Mouse (Mus musculus) heart, adult 11 months (tissue): ENCODE measurements around the gene 4933430I17Rik.
A peak's percentile ranks its signal among the peaks of the same experiment; 100 is the strongest.
"Not testable (repeated sequence)": the region's sequence is repeated elsewhere in the genome, so short reads cannot be mapped to it uniquely, and the experiment has no call there.

Source experiments
- DNase-seq: peaks from one replicate; pipeline ENCODE4 v3.0.0; 2022

4933430I17Rik gene

GRCm38 (mm10) chr4:62524651-62525488 lies at the start of gene 4933430I17Rik, which contains the start of gene Pole3:
Gene 4933430I17Rik, plus strand, starts transcription at chr4:62525369.
Gene Pole3, minus strand, starts transcription at chr4:62525068.
- DNase-seq, result peak; percentile 99

- DNase-seq, result no peak
Observed at GRCm38 (mm10) chr4:62475793-62476192, 49.4 kb upstream of the 4933430I17Rik start.

GRCm38 (mm10) chr4:62477542-62478244 lies 47.5 kb upstream of the 4933430I17Rik start:
- no peak for DNase-seq

- DNase-seq, result not testable (repeated sequence)
Observed at GRCm38 (mm10) chr4:62479593-62479936, 45.6 kb upstream of the 4933430I17Rik start.

- peak; percentile 92 for DNase-seq
Observed at GRCm38 (mm10) chr4:62479937-62480708, 45.0 kb upstream of the 4933430I17Rik start, which contains the start of gene Bspry. Gene Bspry, plus strand, starts transcription at chr4:62480053.

- DNase-seq, result peak; percentile 90
Observed at GRCm38 (mm10) chr4:62480709-62481605, 44.2 kb upstream of the 4933430I17Rik start.

- DNase-seq, result no peak
Observed at GRCm38 (mm10) chr4:62484928-62485327, 40.2 kb upstream of the 4933430I17Rik start.

GRCm38 (mm10) chr4:62485450-62486161 lies 39.6 kb upstream of the 4933430I17Rik start:
- peak; percentile 64 for DNase-seq

GRCm38 (mm10) chr4:62486162-62486696 lies 38.9 kb upstream of the 4933430I17Rik start:
- DNase-seq, result peak; percentile 82

- DNase-seq, result peak; percentile 72
Observed at GRCm38 (mm10) chr4:62487172-62487571, 38.0 kb upstream of the 4933430I17Rik start.

GRCm38 (mm10) chr4:62487914-62488313 lies 37.3 kb upstream of the 4933430I17Rik start:
- DNase-seq, result peak; percentile 76

- DNase-seq, result peak; percentile 87
Observed at GRCm38 (mm10) chr4:62492682-62493081, 32.5 kb upstream of the 4933430I17Rik start.

- DNase-seq, result peak; percentile 77
Observed at GRCm38 (mm10) chr4:62494230-62494629, 30.9 kb upstream of the 4933430I17Rik start.

- DNase-seq, result peak; percentile 93
Observed at GRCm38 (mm10) chr4:62495946-62496345, 29.2 kb upstream of the 4933430I17Rik start.

GRCm38 (mm10) chr4:62496815-62497214 lies 28.4 kb upstream of the 4933430I17Rik start:
- peak; percentile 95 for DNase-seq

- peak; percentile 87 for DNase-seq
Observed at GRCm38 (mm10) chr4:62500799-62501198, 24.4 kb upstream of the 4933430I17Rik start.

GRCm38 (mm10) chr4:62501534-62501933 lies 23.6 kb upstream of the 4933430I17Rik start:
- peak; percentile 91 for DNase-seq

GRCm38 (mm10) chr4:62501964-62502732 lies 23.0 kb upstream of the 4933430I17Rik start:
- peak; percentile 99 for DNase-seq

- peak; percentile 91 for DNase-seq
Observed at GRCm38 (mm10) chr4:62502969-62503368, 22.2 kb upstream of the 4933430I17Rik start.

- no peak for DNase-seq
Observed at GRCm38 (mm10) chr4:62503374-62503970, 21.7 kb upstream of the 4933430I17Rik start, which contains the start of gene Hdhd3. Gene Hdhd3, minus strand, starts transcription at chr4:62503467.
